Mouse (Mus musculus) hindbrain, postnatal 0 days (tissue): ENCODE measurements around the gene Thra. TPM values are rescaled to one million over a fixed set of nuclear protein-coding genes. Genes with fewer than 3 reads are reported as not detected.

ENCODE experiments used
- ATAC-seq: fragments of 200-750 bp; cut with Nextera tagmentation; 2 replicates; pipeline ENCODE4 v1.8.0; 2017; ENCODE audit warnings: mild to moderate bottlenecking, moderate TSS enrichment, moderate library complexity
- DNase-seq: peaks from one replicate; pipeline ENCODE4 v3.0.0-alpha.2; 2015; ENCODE audit warnings: low spot score
- H3K27ac ChIP-seq: fragments of 300-500 bp; sonication (generic); 2 replicates; pipeline ENCODE4 v1.5.1; 2014; ENCODE audit warnings: mild to moderate bottlenecking
- H3K27me3 ChIP-seq: fragments of 300-500 bp; sonication (generic); 2 replicates; pipeline ENCODE4 v1.6.1; 2014; ENCODE audit warnings: low read length, mixed read lengths; ENCODE audit not compliant: insufficient read depth
- H3K36me3 ChIP-seq: fragments of 300-500 bp; sonication (generic); 2 replicates; pipeline ENCODE4 v1.6.1; 2014; ENCODE audit warnings: low read length, mixed read lengths; ENCODE audit not compliant: insufficient read depth
- H3K4me1 ChIP-seq: fragments of 300-500 bp; sonication (generic); 2 replicates; pipeline ENCODE4 v1.6.1; 2014; ENCODE audit warnings: antibody characterized with exemption, low read length, mixed read lengths; ENCODE audit not compliant: insufficient read depth
- H3K4me2 ChIP-seq: fragments of 300-500 bp; sonication (generic); 2 replicates; pipeline ENCODE4 v1.6.1; 2014; ENCODE audit warnings: low read depth, mild to moderate bottlenecking, low read length, moderate library complexity, mixed read lengths
- H3K4me3 ChIP-seq: fragments of 300-500 bp; sonication (generic); 2 replicates; pipeline ENCODE4 v1.5.1; 2014; ENCODE audit warnings: low read length
- H3K9ac ChIP-seq: fragments of 300-500 bp; sonication (generic); replicated peaks from 2 replicates; pipeline ENCODE4 v1.6.1; 2014; ENCODE audit warnings: mild to moderate bottlenecking, low read length, moderate library complexity, mixed read lengths
- H3K9me3 ChIP-seq: fragments of 300-500 bp; sonication (generic); 2 replicates; pipeline ENCODE4 v1.6.1; 2016; ENCODE audit warnings: low read length, mixed read lengths
- CTCF ChIP-seq: IDR thresholded peaks from 2 replicates; pipeline ENCODE4 v1.5.1; 2016; ENCODE audit warnings: antibody characterized with exemption, control low read depth, low read depth
- WGBS: fragments of 180-500 bp; shearing (Covaris S2); extraction: QIAGEN DNeasy Blood & Tissue Kit; methylation state at CpG from one replicate; pipeline ENCODE4 v1.1.7; 2014; 5-methylcytosine and 5-hydroxymethylcytosine counted together
- polyA plus RNA-seq: library from polyadenylated mRNA; unstranded; fragments of >200 nt; fragmentation: Nextera tagmentation; extraction: Ambion mirVana; gene quantifications from 2 replicates; pipeline ENCODE4 v1.2.1, GENCODE M21; 2015
- total RNA-seq: library from RNA; depleted of rRNA; stranded (reverse); fragments of >200 nt; gene quantifications from 2 replicates; pipeline ENCODE4 v1.2.3, GENCODE M21; 2014

The Thra gene
- total and polyA plus RNA-seq, 2 experiments from 2014 or later, result 160 to 812 TPM

- Histone ChIP-seq H3K27ac (no peak overlapping the region), H3K9ac (no peak overlapping the region), H3K4me3 (no peak overlapping the region), H3K36me3 (peaks cover 15% of the 10 kb centered on the region), H3K4me1 (no peaks in the 10 kb centered on the region), H3K9me3 (no peaks in the 10 kb centered on the region), H3K27me3 (no peaks in the 10 kb centered on the region), H3K4me2 (no peak overlapping the region)
- WGBS, result 82% methylated on average over 16 of the region's 16 CpGs
- DNase-seq (no peak), ATAC-seq (no peak)
- TF ChIP-seq CTCF, result no peak
Measured at GRCm38 (mm10) chr11:98698849-98699640, 41.4 kb upstream of the Thra start.

DNA sequence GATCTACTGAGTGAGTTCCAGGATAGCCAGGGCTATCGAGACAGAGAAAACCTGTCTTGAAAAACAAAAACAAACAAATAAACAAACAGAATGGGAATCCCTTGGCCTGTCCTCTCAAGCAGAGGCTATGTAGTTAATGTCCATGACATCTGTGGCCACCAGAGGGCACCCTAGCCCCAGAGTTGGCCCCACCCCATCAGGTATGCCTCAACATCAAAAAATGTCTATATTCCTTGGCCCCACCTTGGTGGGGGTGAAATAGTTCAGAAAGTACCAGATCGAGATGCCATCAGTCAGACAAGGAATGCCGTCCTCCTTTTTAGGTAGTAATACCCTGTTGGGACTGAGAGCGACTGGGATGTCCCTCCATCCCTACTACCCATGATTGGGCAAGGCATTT lies 40.5 kb upstream of the Thra start:
- H3K9me3 ChIP-seq, result no peaks in the 10 kb centered on the region
- H3K4me3 ChIP-seq, result no peak overlapping the region
- no peak overlapping the region for H3K4me2 ChIP-seq
- H3K36me3 ChIP-seq, result peaks cover 10% of the 10 kb centered on the region
- 35% methylated on average over 4 of the region's 4 CpGs for WGBS
- H3K27me3 ChIP-seq, result no peaks in the 10 kb centered on the region
- DNase-seq, result peak; percentile 81
- no peak overlapping the region for H3K27ac ChIP-seq
- H3K4me1 ChIP-seq, result no peaks in the 10 kb centered on the region
- peak; percentile 69 for ATAC-seq
- no peak overlapping the region for H3K9ac ChIP-seq
- TF ChIP-seq CTCF, result peak; percentile 90

GRCm38 (mm10) chr11:98701213-98701670 lies 39.2 kb upstream of the Thra start, which contains the start of gene Csf3:
Csf3 (plus strand) TSS chr11:98701263.
- Histone ChIP-seq H3K36me3 (peaks cover 8% of the 10 kb centered on the region; the same call in 1 of the 2 replicates), H3K4me2 (no peak within 1 kb of the TSS), H3K4me1 (no peaks in the 10 kb centered on the region), H3K9me3 (no peaks in the 10 kb centered on the region), H3K4me3 (no peak within 1 kb of the TSS), H3K9ac (no peak within 1 kb of the TSS), H3K27me3 (no peaks in the 10 kb centered on the region), H3K27ac (no peak within 1 kb of the TSS)
- DNase-seq (no peak), ATAC-seq (no peak)
- WGBS, result 44% methylated on average over 10 of the region's 10 CpGs
- no peak for TF ChIP-seq CTCF

- no peak overlapping the region for H3K27ac ChIP-seq
- H3K36me3 ChIP-seq, result peaks cover 19% of the 10 kb centered on the region; the same call in 1 of the 2 replicates
- no peak for TF ChIP-seq CTCF
- no peak overlapping the region for H3K4me2 ChIP-seq
- H3K9me3 ChIP-seq, result no peaks in the 10 kb centered on the region
- no peaks in the 10 kb centered on the region for H3K4me1 ChIP-seq
- ATAC-seq (no peak), DNase-seq (no peak)
- H3K9ac ChIP-seq, result no peak overlapping the region
- WGBS, result 64% methylated on average over 5 of the region's 5 CpGs
- H3K4me3 ChIP-seq, result no peak overlapping the region
- H3K27me3 ChIP-seq, result no peaks in the 10 kb centered on the region
Measured at GRCm38 (mm10) chr11:98702323-98702722, 38.1 kb upstream of the Thra start.

DNA sequence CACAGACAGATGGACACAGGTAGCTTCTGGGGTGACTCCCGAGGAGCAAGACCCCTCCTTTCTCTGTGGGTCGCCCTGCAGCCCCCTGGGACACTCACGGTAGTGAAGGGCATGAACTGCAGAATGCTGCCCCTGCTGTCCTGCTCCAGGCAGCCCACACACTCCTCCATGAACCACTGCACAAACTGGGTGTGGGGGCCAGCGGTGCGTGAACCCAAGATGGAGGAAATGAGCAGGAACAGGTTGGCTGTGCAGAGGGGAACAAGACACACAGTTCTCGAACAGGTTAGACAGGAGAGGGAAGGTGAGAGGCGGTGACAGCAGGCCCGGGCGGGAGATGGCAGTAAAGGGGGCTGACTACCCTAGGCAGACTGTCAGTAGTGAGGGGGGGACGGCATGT lies 35.4 kb upstream of the Thra start:
- H3K4me1 ChIP-seq, result no peaks in the 10 kb centered on the region
- DNase-seq (no peak), ATAC-seq (no peak)
- H3K36me3 ChIP-seq, result peaks cover 33% of the 10 kb centered on the region
- WGBS, result 90% methylated on average over 10 of the region's 10 CpGs
- H3K9ac ChIP-seq, result no peak overlapping the region
- no peak overlapping the region for H3K4me3 ChIP-seq
- no peak overlapping the region for H3K27ac ChIP-seq
- H3K9me3 ChIP-seq, result no peaks in the 10 kb centered on the region
- no peak overlapping the region for H3K4me2 ChIP-seq
- TF ChIP-seq CTCF, result no peak
- H3K27me3 ChIP-seq, result no peaks in the 10 kb centered on the region

- no peak overlapping the region for H3K27ac ChIP-seq
- no peaks in the 10 kb centered on the region for H3K4me1 ChIP-seq
- 0 out of 2 replicates have a peak overlapping the region, but pooled peaks have one; percentile 18 for H3K9ac ChIP-seq
- no peak overlapping the region for H3K4me2 ChIP-seq
- H3K36me3 ChIP-seq, result peaks cover 38% of the 10 kb centered on the region
- H3K9me3 ChIP-seq, result no peaks in the 10 kb centered on the region
- 78% methylated on average over 22 of the region's 22 CpGs for WGBS
- TF ChIP-seq CTCF, result no peak
- DNase-seq, result peak; percentile 45
- no peak for ATAC-seq
- H3K27me3 ChIP-seq, result no peaks in the 10 kb centered on the region
- H3K4me3 ChIP-seq, result no peak overlapping the region
Measured at GRCm38 (mm10) chr11:98707401-98708281, 32.8 kb upstream of the Thra start.
